Mouse (Mus musculus): ENCODE results near the gene Tas2r135.

- TF ChIP-seq CTCF (IDR thresholded peaks at IDR 0.05; ENCODE audit: control insufficient read depth, insufficient read depth, insufficient replicate concordance, low read depth, low read length) (no peak), POLR2A (IDR thresholded peaks at IDR 0.05; ENCODE audit: control insufficient read depth, low read depth, low read length) (no peak)
These were observed 16.2 kb downstream of the Tas2r135 start for GRCm38 (mm10) chr6:42421439-42421838.
